Comparison of ENCODE assay signal across 8 mouse cellular contexts in the genomic region with DNA sequence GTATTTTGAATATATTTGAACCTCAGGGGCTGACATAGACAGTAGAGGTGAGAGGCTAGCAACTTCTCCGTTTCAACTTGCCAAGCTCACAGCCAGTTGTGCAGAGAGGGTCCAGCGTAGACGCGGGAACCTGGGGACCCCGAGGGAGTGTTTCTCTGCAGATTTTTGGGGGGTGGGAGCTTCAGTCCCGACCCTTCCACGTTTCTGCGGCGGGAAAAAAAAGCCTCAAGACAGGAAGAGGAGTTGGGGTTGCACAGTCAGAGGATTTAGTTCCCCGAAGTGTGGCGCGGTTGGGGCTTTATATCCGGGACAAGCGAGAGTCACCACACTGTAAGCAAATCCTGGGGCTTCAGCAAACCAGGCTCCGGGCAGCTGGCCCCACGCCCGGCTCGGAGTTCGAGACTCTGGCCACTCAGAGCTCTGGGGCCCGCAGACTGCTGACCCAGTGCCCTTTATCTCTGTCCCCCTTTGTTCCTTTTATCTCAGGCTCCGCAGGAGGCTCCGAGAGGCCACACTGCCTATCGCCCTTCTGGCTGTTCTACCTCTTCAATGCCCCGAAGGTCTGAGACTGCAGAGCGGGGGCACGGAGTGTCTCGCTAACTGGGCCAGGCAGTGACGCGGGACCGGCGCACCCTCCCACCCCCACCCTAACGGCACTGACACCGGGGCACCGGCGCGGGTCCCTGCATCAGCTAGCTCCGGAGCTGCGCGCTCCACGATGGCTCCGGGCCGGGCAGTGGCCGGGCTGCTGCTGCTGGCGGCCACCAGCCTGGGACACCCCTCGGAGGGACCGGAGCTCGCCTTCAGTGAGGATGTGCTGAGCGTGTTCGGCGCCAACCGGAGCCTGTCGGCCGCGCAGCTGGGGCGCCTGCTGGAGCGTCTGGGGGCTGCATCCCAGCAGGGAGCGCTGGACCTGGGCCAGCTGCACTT. TPM values are rescaled to one million over a fixed set of nuclear protein-coding genes. Genes with fewer than 3 reads are reported as not detected.
DNase-seq lines count a peak whose midpoint lies in the region; ATAC-seq and TF ChIP-seq lines count a peak whose summit lies in the region.

No protein-coding gene starts in this region.

- peak; percentile 20 for DNase-seq in ES-CJ7 (ENCODE audit: low read depth, low spot score)
- peak; percentile 51 for DNase-seq in forebrain, embryonic 14.5 days (ENCODE audit: low spot score)
- DNase-seq in heart, postnatal 14 days = peak; percentile 36 to 45
- DNase-seq in layer of hippocampus, adult 18-20 months (ENCODE audit: low spot score in 2 of 2) = peak; percentile 4 to 18
- DNase-seq in lung, embryonic 14.5 days = peak; percentile 80
- DNase-seq in thymus, postnatal 0 days (ENCODE audit: low spot score) = peak; percentile 68

- intact Hi-C loops in heart, postnatal 14 days (cut with DNase I) = no loop called here

- peak overlapping the region; percentile 98 for H3K4me2 ChIP-seq in forebrain, embryonic 14.5 days (ENCODE audit: low read length)
- H3K4me2 ChIP-seq in lung, embryonic 14.5 days = peak overlapping the region; percentile 91

- no peak for TF ChIP-seq POLR2A in olfactory bulb, adult 2 months (IDR thresholded peaks at IDR 0.05; ENCODE audit: insufficient read depth, low read depth, low read length)

- no peaks in the 10 kb centered on the region for H3K36me3 ChIP-seq in forebrain, embryonic 14.5 days (ENCODE audit: control insufficient read depth, insufficient read depth, low read length)
- H3K36me3 ChIP-seq in lung, embryonic 14.5 days (ENCODE audit: insufficient read depth) = no peaks in the 10 kb centered on the region

- ATAC-seq in cerebellum, adult (ENCODE audit: insufficient number of reproducible peaks, low FRiP score, low TSS enrichment) = peak; percentile 58
- peak; percentile 75 for ATAC-seq in forebrain, embryonic 14.5 days
- peak; percentile 83 for ATAC-seq in lung, embryonic 14.5 days (ENCODE audit: insufficient read depth)

- peak overlapping the region; percentile 51 for H3K4me3 ChIP-seq in forebrain, embryonic 14.5 days (ENCODE audit: low read depth, low read length)
- peak overlapping the region; percentile 67 for H3K4me3 ChIP-seq in lung, embryonic 14.5 days (ENCODE audit: low read depth, low read length)
- peak overlapping the region; percentile 54 for H3K4me3 ChIP-seq in olfactory bulb, adult 2 months (ENCODE audit: insufficient read depth, low read depth, low read length)

- WGBS in forebrain, embryonic 14.5 days = under 1% methylated on average over 57 of the region's 57 CpGs
- WGBS in lung, embryonic 14.5 days = under 1% methylated on average over 57 of the region's 57 CpGs
- under 1% methylated on average over 57 of the region's 57 CpGs for WGBS in olfactory bulb, adult 2 months

- H3K27me3 ChIP-seq in forebrain, embryonic 14.5 days (replicated peaks; ENCODE audit: control insufficient read depth, insufficient read depth, low read length) = 0 out of 2 replicates have a peak, but pooled peaks cover 8% of the 10 kb centered on the region
- H3K27me3 ChIP-seq in lung, embryonic 14.5 days (ENCODE audit: insufficient read depth, low read length) = no peaks in the 10 kb centered on the region

- no peaks in the 10 kb centered on the region for H3K9me3 ChIP-seq in forebrain, embryonic 14.5 days (replicated peaks; ENCODE audit: control insufficient read depth, low read length)
- no peaks in the 10 kb centered on the region for H3K9me3 ChIP-seq in lung, embryonic 14.5 days (ENCODE audit: low read depth, low read length)

- peak overlapping the region; percentile 27; the same call in 1 of the 2 replicates for H3K27ac ChIP-seq in forebrain, embryonic 14.5 days (ENCODE audit: low read depth, low read length)
- peak overlapping the region; percentile 86 for H3K27ac ChIP-seq in lung, embryonic 14.5 days (ENCODE audit: low read depth)
- no peak overlapping the region for H3K27ac ChIP-seq in olfactory bulb, adult 2 months (ENCODE audit: insufficient read depth, low read depth, low read length)

- peak; percentile 51 for TF ChIP-seq CTCF in lung, embryonic 14.5 days (IDR thresholded peaks at IDR 0.05; ENCODE audit: low read depth)
- no peak for TF ChIP-seq CTCF in olfactory bulb, adult 2 months (IDR thresholded peaks at IDR 0.05; ENCODE audit: insufficient read depth, low read depth, low read length)

- H3K4me1 ChIP-seq in forebrain, embryonic 14.5 days (ENCODE audit: control insufficient read depth, insufficient read depth, low read length) = peaks cover 4% of the 10 kb centered on the region
- H3K4me1 ChIP-seq in lung, embryonic 14.5 days (ENCODE audit: insufficient read depth) = peaks cover 5% of the 10 kb centered on the region; the same call in 1 of the 2 replicates
- peaks cover 15% of the 10 kb centered on the region for H3K4me1 ChIP-seq in olfactory bulb, adult 2 months (ENCODE audit: control insufficient read depth, insufficient read depth, low read length)

- H3K9ac ChIP-seq in forebrain, embryonic 14.5 days (ENCODE audit: low read length) = peak overlapping the region; percentile 70
- peak overlapping the region; percentile 72 for H3K9ac ChIP-seq in lung, embryonic 14.5 days

RNA-seq across cellular contexts. Expression of a gene that starts 0.9 kb away (rescaled TPM):
- polyA plus RNA-seq in forebrain, embryonic 14.5 days (2014; fragmentation: Nextera tagmentation; extraction: Ambion mirVana) = 7.2 and 9.1 TPM in 2 replicates
- total RNA-seq in heart, postnatal 14 days (2021) = 1 to 10 TPM; 4.6 to 6.4 TPM
- 1 to 10 TPM; 2.6 TPM for total RNA-seq in layer of hippocampus, adult 18-20 months (2021)
- polyA plus RNA-seq in lung, embryonic 14.5 days (2014; fragmentation: Nextera tagmentation; extraction: Ambion mirVana) = 20.2 and 22.6 TPM in 2 replicates
- polyA plus RNA-seq in olfactory bulb, adult 2 months (2012; ENCODE audit: insufficient read depth, insufficient read length, low replicate concordance, missing spikeins) = not detected in 2 replicates
- 5.6 and 7.3 TPM in 2 replicates for polyA plus RNA-seq in thymus, postnatal 0 days (2015; fragmentation: Nextera tagmentation; extraction: Ambion mirVana)

Comparison
In these comparisons a context has a peak if more than half of its experiments do, and no peak if none do; other contexts are left out.
1. DNase-seq: peak in every context shown above with its lines; median percentile 80 in lung, embryonic 14.5 days; 68 in thymus, postnatal 0 days; 51 in forebrain, embryonic 14.5 days; 40 in heart, postnatal 14 days; 20 in ES-CJ7; 11 in layer of hippocampus, adult 18-20 months.